Mouse (Mus musculus) lung, postnatal 25 days (tissue): ENCODE results near the gene Fto.

Experiments used
- DNase-seq: peaks from one replicate; pipeline ENCODE4 v3.0.0; 2022; ENCODE audit warnings: low spot score

The Fto gene

DNA sequence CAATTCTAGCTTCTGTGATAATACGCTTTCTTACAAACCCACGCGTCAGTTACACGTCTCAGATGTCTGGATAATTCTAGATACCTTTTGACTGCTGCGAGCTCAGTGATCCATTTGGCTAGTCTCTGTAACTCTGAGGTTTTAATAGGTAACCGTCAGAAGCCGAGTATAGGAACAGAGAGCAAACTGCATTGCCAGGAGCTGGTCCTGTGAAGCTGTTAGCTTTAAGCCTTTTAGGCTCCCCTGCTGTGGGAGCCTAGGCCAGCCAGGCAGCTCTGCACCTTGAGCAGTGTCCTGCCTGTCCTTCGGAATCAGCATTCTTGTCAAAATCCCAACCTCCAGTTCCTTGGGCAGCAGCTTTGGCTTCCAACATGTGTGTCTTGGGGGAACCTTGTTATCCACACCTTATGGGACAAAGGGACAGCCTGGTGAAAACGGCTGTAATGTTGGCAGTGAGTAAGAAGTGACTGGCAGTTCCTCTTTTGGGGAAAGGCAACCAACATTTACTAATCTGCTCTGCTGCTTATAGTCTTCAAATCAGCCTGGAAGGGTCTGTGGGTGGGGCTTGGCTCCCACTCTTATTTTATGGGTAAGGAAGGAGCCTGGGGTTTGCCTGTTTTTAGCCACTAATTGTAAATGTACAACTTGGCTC lies 77.2 kb downstream of the Fto start:
- no peak for DNase-seq

DNA sequence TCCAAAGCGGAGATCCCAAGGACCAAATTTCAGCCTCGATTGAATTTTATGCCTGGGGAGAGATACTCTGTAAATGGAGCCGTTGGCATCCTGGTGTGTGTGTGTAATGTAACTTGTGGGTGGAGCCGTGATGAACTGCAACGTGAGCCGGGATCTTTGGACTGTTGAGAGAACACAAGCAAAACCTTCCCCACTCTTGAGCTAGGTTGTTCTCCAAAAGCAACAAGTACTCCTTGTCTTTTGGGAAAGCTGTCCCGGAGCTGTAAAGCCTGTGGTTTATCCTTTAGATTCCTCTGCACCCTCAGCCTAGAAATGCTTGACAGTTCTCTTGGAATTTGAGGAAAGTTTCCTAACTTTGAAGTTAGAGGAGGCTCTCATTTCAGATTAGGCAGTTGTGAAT lies 78.9 kb downstream of the Fto start:
- DNase-seq: no peak

DNA sequence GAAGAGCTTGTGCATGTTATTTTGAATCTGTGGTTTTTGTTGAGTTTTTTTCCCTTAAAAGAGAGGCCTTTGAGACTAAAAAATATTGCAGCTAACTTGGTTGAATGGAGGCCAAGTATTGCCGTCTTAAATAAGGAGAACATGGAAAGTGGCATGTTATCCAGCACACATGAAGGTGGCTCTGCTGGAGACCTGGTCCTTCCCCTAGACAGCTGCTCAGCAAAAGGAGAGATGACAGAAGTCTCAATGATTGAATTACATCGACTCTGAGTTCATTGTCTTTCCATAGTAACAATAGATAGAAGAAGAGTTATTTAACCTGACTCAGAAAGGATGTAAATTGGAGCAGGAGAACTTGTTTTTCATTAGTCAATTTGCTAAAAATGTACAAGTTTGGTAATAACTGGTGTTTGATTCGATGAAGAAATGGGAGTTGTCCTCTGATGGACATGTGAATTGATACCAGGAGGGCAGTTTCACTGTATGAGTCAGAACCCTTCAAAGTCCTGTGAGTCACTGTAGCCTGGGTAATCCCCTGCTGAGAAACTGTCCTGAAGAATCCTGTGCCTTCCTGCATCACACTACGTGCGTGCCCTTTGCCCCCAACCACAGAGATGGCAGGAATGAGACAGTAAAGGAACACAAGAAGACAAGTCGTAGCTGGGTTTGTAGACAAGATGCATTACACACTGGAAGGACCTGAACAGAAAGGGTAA lies 82.2 kb downstream of the Fto start:
- DNase-seq: no peak

DNA sequence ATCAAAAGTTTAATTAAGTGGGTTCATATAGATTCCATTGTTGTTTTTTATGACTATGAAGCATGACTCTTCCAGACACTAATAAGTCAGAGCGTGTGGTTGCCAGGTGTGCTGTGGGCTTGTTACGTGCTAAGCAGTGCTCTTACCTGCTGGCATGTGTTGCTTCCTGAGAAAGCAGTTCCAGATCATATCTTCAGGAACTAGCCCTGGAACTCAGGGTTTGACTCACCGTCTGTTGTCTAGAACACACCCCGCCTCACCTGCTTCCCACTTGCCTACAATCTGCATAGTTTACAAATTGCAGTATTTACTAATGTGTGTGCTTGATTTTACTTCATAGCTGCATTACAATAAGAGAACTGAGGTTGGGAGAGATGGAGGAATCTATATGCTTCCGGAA lies 84.7 kb downstream of the Fto start:
- no peak for DNase-seq

DNA sequence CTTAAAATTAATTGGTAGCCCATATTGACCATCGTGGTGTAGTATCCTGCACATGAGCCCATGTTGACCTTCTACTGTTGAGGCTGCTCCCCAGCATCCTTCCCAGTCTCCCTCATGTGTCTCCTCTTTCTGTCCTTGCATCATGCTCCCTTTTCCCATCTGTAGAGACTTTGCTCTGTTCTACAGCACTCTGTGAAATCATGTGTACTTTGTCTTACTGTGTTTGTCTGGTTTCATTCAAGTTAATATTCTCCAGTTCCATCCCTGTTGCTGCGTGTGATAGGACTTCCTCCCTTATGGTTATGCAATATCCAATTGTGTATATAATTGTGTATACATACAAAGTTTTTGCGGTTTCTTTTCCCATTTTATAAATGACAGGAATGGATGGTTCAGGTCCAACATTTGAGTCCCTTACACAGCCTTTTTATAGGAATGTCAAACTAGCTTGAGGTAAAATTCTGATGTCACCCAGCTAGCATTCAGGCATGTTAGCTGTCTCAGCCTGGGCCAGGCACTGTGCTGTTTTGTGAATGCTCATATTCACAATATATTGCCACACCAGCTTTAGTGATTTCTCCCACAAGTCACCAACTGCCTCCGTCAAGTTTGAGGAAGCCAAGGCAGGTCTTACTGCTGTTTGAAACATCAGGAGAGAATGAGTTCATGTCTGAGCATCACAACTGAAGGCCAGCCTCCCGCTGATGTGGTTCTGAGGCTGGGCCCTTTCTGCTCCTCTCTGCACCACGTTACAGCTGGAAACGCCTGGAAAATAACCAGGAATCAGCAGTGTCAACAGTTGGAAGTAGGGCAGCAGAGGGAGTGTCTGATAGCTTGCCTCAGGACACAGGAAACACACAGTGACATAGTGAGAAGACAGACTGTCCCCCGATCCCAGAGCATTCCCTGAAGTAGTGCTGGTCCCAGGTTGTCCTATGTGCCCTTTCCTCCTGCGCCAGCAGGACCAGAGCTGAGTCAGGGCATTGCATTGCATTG lies 90.0 kb downstream of the Fto start:
- DNase-seq: no peak

DNA sequence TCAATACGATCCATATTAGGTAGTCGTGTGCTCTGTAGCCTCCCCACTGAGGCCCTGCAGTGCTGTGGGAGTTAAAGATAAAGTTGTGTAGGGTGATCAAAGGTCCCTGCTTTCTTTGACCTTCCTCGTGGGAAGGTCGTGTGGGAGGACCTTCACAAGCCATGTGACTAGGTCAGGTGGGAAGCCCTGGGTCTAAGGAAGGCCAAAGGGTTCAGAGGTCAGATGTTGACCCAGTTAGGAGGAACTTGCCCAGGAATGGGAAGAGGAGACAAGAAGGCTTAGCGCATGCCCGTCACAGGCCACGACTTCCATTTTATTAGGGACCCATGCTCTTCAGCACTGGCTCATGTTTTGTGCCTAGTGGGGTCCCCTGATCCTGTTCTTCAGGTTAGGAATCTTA lies 91.0 kb downstream of the Fto start:
- no peak for DNase-seq

DNA sequence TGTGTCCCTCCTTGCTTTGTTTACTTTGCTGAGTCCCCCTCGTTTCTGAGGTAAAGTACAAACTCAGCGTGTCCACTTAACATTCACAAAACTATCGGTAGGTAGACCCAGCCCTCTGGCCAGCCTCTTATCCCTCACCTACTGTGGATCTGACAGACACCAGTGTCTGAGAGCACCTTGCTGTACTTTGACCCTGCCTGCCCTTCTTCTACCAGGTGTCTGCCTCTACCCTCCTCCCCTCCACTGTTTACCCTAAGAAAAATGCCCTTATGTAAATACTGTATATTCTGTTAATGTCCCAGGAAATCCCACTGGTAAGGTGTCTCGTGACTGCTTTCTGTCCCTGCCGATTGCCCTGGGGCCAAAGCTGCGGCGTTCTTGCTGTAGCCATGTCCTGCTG lies 91.8 kb downstream of the Fto start:
- DNase-seq: no peak

DNA sequence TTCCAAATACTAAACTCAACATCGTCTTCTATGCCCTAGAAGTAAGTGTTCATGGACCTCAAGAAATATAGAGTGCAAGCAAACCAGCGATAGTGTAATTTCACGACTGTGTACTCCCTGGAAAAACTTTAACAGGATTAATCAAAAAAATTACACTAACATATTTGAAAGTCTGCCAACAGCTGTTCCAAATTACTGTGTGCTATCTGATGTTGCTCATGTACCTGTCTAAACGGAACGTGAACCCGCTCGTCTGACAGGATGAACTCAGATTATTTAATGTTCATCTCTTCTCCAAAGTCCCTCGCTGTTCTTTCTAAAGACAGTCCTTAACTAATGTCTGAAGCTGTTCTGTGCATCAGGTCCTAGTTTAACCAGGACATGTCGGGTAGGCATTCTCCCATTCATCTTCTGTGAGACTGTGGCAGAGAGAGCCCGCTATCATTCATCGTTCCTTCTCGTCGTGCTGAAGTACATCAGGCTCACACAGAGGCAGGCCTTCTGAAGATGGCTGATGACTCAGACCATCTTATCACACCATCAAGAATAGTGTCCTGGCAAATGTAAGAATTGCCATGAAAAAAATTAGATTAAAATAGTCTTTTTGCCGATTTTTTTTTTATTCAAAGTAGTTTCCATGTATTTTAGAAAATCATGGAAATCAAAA lies 93.4 kb downstream of the Fto start:
- DNase-seq: no peak

DNA sequence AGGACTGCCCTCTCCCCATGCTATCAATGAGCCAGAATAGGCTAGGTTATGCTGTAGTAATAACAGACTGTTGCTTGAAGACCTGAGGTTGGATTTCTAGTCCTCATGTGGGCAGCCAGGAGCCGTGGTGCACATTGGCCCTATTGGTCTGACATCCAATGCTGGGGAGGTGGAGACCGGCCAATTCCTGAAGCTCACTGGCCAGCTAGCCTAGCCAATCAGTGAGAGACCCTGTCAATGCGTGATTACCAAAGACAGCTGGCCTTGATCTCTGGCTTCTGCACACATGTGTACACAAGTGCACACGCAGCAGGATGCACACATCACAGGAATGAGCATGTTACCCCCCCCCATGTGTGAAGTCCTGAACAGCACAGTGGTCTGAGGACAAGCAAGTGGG lies 94.6 kb downstream of the Fto start:
- no peak for DNase-seq

DNA sequence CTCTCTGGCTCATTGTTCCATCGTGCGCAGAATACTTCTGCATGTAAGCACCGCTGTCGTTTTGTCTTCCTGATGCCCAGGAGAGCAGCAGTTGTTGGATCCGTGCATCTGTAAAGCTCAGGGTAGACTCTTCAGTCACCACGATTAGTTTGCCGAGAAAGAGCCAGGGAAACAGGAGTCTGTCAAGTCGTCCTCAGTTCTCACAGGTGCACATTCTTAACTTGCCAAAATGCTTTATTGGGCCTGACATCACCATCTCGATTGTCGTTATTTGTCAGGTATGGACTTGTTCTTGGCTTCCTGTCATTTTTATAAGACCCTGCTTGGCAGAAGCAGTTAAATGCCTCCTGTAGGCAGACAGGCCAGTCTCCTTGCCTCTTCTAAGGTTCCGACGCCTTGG lies 96.7 kb downstream of the Fto start:
- DNase-seq: no peak

DNA sequence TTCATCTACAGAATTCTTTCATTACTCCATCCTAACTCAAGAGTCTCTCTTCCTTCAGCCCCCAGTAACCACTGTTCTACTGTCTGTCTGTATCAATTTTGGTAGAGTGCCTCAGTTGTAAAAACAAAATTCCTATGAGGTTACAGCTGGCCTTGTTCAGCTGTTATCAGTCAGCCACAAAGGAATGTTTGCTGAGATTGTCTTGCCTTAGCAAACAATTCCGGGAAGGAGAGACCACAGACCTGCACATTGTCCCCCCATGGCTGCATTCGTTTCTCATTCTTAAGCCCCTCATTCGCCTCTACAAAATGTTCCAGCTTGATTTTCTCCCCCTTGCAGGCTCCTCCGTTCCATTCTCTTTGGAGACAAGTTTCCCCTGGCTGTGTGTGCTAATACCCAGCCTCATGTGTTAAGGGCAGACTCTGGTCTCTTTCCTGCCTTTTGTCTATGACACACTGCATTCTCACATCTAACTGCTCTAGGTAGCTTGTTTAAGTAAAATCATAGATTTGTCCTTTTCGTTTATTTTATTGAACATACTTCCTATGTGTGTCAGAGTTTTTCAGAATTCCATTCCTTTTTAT lies 111.3 kb downstream of the Fto start:
- DNase-seq: no peak

DNA sequence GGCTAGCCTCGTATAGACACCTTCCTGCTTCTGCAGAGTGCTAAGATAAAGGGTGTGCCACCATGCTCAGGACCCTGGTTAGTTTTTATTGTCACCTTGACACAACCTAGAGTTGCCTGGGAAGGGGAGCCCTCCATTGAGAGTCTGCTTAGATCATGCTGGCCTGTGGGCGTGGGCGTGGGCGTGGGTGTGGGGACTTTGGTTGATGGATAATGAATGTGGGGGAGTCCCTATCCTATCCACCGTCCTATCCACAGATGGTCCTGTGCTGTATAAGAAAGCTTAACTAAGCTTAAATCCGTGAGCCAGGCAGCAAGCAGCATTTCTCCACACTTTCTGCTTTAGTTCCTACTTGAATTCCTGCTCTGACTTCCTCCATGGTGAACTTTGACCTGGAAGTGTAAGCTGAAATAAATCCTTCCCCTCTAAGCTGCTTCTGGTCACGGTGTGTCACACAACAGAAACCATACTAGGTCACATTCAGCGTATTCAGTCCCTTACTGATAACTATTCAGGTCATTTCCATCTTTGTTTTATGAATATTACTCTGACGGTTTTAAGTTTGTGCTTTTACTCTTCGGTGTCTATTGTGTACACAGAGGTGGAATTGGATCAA lies 112.0 kb downstream of the Fto start:
- no peak for DNase-seq

DNA sequence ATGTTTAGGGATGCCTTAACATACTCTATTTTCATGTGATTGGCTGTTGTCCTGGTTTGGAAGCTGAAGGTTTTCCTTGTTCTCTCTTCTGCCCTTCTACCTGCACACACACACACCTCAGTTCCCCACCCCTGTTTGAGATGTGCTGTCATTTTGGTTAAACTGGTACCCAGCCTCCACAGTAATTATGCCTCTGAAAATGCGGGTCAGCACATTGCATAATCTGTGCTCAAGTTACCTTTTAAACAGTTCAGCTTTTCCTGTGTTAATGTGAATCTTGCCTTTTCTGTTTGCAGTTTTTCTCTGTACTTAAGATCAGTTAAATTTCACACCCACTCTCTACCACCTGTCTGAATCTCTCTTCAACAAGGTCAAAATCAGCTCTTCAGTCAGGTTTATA lies 113.2 kb downstream of the Fto start:
- no peak for DNase-seq

DNA sequence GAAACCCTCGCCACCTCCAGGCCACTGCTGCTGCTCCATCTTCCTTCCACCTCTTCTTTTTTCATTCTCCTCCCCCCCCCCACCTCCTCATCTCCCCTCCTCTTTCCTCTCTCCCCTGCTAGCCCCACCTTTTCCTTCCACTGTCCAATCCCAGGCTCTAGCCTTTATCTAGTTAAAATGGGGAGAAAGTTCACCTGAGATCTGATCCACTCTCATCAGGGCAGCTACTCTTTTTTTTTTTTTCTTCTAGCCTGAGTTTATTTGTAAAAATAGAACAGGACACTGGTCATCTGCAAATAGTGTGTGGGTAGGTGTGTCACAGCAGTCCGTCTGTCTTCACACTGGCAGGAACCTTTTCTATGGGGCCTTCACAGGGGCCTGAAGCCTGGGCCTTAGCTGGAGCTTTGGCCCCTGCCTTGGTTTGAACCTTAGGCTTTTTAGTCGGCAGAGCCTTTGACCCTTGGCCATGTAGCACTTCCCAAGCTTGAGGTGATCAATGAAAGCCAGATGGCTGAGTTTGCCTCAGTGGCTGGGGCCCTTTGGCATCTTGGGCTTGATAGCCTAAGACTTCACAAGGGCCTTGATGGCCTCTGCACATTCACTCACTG lies 117.1 kb downstream of the Fto start:
- no peak for DNase-seq

DNA sequence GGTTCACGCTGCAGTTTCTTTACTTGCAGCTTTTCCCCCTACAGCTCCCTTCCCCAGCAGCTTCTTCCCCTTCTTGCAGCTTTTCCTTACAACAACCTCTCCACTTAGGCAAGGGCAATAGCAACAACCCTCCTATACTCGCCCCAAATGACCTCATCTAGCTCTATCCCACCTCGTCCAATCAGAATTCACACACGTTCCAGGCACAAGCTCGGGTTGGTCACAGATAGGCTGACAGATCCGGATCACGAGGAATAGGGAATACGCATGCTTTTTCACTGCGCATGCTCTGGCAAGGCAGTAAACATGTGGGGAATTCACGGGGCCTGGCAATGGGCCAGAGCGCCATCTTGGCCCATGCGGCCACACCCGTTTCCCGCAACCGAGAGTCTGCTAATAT lies 122.7 kb downstream of the Fto start:
- no peak for DNase-seq

DNA sequence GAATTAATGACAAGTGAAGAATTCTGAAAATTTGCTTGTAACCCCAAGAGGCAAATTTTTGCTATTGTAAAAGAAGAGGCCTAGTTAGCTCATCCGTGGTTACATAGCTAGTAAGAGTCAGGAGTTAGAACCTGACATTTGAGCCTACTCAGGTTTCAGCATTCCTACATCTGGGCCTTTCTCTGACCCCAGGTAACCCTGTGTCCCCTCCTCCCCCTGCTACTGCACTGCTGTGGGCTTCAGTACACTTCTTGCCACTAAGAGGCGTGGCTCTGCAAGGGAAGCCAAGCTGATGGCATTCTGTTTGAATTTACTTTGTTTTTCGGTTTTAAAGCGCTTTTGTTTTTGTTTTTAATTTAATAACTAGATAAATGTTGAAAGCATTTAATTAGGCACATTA lies 130.6 kb downstream of the Fto start:
- DNase-seq: no peak

DNA sequence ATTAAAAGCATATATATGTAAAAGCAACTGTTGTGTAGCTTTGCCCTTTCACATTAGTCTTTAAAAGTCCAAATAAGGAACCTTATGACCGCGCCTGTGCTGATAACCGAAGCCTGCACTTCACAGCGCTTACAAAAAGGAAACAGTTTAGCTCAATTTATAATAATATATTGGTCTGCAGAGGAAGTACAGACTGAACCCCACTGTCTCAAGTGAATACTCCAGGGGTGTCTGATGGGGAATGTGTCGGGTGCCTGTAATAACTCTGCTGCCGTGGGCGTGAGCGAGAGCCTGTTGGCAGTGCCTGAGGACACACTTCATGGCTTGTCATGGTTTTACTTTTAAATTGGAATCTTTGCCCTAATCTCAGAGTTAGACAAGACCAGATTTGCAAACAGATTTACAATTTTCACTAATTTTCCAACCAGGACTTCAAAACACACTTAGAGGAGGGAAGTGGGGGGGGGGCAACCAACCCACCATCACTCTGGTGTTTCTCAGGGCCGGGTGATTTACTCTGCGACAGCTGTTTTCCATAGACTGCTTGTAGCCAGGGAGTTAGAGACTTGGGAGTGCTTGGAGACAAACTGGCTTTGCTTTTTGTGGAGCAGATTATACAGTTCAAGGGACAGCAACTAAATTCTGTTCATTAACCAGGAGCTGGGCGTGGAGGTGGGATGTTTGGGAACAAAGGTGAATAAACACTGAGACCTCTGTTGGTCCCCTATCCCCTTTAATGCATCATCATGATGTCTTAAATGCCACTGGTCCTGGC lies 131.5 kb downstream of the Fto start:
- DNase-seq: no peak

DNA sequence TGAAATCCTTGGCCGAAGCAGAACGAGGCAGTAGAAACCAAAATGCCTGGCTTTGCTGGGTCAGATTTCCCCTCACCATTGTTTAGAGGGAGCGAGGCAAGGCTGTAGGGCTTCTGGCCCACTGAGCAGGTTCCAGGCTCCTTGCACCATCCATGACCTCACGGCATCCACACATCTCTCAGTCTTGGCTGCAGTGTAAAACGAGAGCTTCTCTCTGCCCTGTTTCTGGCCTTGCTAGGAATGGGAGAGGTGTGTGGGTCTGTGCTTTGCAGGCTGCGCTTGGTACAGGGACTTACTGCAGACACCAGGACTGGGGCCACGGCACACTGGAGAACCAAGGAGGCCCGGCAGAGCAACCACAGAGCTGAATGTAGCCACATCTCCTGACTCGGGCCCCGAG lies 132.2 kb downstream of the Fto start:
- no peak for DNase-seq

DNA sequence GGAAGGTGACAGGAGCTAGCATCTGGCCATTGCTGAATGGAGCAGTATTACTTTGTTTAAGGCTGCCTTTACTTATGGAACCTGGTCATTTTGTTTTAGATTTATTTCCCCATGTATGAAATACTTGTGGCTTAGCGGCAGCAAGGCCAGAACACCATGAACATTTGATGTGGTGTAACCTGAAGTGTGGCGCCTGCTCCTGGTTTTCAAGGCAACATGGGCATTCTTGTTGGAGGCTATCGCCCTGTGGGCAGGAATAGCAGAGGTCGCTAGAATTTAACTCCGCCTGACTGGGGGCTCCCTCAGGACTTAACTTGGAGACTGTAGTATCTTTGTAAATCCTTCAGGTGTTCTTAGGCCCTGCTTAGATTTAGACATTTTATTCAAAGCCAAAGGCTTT lies 132.7 kb downstream of the Fto start:
- DNase-seq: no peak

DNA sequence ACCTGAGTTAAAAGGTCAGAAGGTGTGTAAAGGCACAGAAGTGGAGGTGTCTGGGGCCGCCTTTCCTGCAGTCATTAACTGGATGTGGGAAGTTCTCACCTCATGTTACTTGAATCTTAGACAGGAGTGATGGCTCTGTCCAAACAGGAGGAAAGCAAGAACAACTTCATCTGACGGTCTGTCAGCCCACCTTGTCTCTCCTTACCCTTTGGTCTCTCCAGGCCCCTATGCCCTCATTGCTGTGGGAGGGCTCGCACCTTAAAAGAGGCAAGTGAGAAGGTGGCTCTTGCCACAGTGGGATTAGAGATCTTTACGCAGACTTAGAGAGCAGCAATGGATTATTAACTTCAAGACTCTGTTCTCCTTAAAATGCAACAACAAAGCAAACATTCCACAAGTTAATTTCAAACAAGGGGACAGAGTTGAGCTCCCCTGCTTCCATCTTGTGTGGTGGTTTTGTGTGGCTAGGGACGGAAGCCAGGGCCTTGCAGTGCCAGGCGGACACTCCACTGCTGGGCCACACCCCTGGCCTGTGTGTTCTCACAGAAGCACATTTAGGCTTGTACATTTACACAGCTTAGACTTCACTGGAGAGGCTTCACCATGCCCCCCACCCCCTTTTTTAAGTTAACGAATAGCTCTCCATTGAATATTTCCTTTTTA lies 135.5 kb downstream of the Fto start:
- DNase-seq: no peak
